Mouse (Mus musculus) CH12.LX (cell line): ENCODE results near the gene Cyfip2. TPM values are rescaled to one million over a fixed set of nuclear protein-coding genes. Genes with fewer than 3 reads are reported as not detected.

Source experiments
- DNase-seq: peaks from one replicate; pipeline ENCODE4 v3.0.0-alpha.2; 2013; ENCODE audit errors: extremely low read depth
- H3K27ac ChIP-seq: 2 replicates; pipeline ENCODE4 v1.5.1; 2012; ENCODE audit warnings: low read depth, mild to moderate bottlenecking, control low read depth, moderate library complexity; ENCODE audit not compliant: insufficient read depth
- H3K27me3 ChIP-seq: replicated peaks from 2 replicates; pipeline ENCODE3; 2012; ENCODE audit warnings: inconsistent platforms
- H3K36me3 ChIP-seq, 2 experiments: replicated peaks in 1 of 2; 2 replicates each; pipeline versions ENCODE3 to v1.6.1; 2012; ENCODE audit warnings: inconsistent platforms in 1 of 2, low read length in 1 of 2, mild to moderate bottlenecking in 1 of 2, mixed read lengths in 1 of 2, moderate library complexity in 1 of 2; ENCODE audit not compliant: control insufficient read depth in 1 of 2, insufficient read depth in 1 of 2
- H3K4me1 ChIP-seq, 2 experiments: 2 replicates each; pipeline ENCODE4 v1.6.1; 2012; ENCODE audit warnings: inconsistent platforms in 1 of 2, moderate library complexity in 1 of 2; ENCODE audit not compliant: insufficient read depth in 2 of 2, control insufficient read depth in 1 of 2
- H3K4me2 ChIP-seq: 2 replicates; pipeline ENCODE4 v1.6.1; 2012; ENCODE audit warnings: low read depth, mild to moderate bottlenecking, control low read depth; ENCODE audit not compliant: poor library complexity, insufficient read depth, severe bottlenecking
- H3K4me3 ChIP-seq, 3 experiments: fragments of 150-350 bp in 1 of 3; sonication (generic) in 1 of 3; replicated peaks in 1 of 3; 2 replicates each; pipeline versions ENCODE3 to v1.5.1; 2011 to 2012; ENCODE audit warnings: low read depth in 2 of 3, low read length in 2 of 3, mild to moderate bottlenecking in 2 of 3, moderate library complexity in 2 of 3, control low read depth in 1 of 3, improper control_type of control experiment in 1 of 3, inconsistent platforms in 1 of 3, mixed read lengths in 1 of 3; ENCODE audit not compliant: poor library complexity in 1 of 3
- H3K79me2 ChIP-seq: replicated peaks from 2 replicates; pipeline ENCODE4 v1.6.1; 2012; ENCODE audit warnings: mild to moderate bottlenecking, moderate library complexity; ENCODE audit not compliant: control insufficient read depth, poor library complexity, insufficient read depth, severe bottlenecking; ENCODE audit errors: extremely low read depth
- H3K9ac ChIP-seq: 2 replicates; pipeline ENCODE4 v1.6.1; 2012; ENCODE audit warnings: low read depth, mild to moderate bottlenecking, control low read depth, moderate library complexity; ENCODE audit not compliant: insufficient read depth
- H3K9me3 ChIP-seq: replicated peaks from 2 replicates; pipeline ENCODE3; 2012; ENCODE audit warnings: low read length, inconsistent platforms, mixed read lengths
- CHD2 ChIP-seq: IDR thresholded peaks from 2 replicates; pipeline ENCODE4 v1.6.1; 2011; ENCODE audit warnings: low read length, improper control_type of control experiment
- CTCF ChIP-seq, 2 experiments: IDR thresholded peaks in 1 of 2; conservative IDR thresholded peaks in 1 of 2; 2 replicates each; pipeline ENCODE4 v1.5.1; 2011 to 2012; ENCODE audit warnings: low read depth in 2 of 2, low read length in 2 of 2, improper control_type of control experiment in 1 of 2, inconsistent platforms in 1 of 2, mild to moderate bottlenecking in 1 of 2, moderate library complexity in 1 of 2
- EP300 ChIP-seq: IDR thresholded peaks from 2 replicates; pipeline ENCODE4 v1.6.1; 2011; ENCODE audit warnings: low read length, improper control_type of control experiment
- GABPA ChIP-seq: IDR thresholded peaks from 2 replicates; pipeline ENCODE4 v1.6.1; 2012; ENCODE audit warnings: low read depth, low read length, improper control_type of control experiment, inconsistent platforms; ENCODE audit not compliant: insufficient replicate concordance
- IRF4 ChIP-seq: IDR thresholded peaks from 2 replicates; pipeline ENCODE4 v1.6.1; 2014; ENCODE audit warnings: low read depth, mild to moderate bottlenecking, inconsistent platforms, low read length, improper control_type of control experiment
- JUN ChIP-seq: IDR thresholded peaks from 2 replicates; pipeline ENCODE4 v1.6.1; 2011; ENCODE audit warnings: low read depth, mild to moderate bottlenecking, low read length, improper control_type of control experiment, moderate library complexity; ENCODE audit not compliant: insufficient read depth
- MAX ChIP-seq: IDR thresholded peaks from 2 replicates; pipeline ENCODE4 v1.6.1; 2011; ENCODE audit warnings: low read length, improper control_type of control experiment
- MAZ ChIP-seq: IDR thresholded peaks from 2 replicates; pipeline ENCODE4 v1.6.1; 2012; ENCODE audit warnings: low read depth, mild to moderate bottlenecking, inconsistent platforms, low read length, improper control_type of control experiment, moderate library complexity
- MEF2A ChIP-seq: IDR thresholded peaks from 2 replicates; pipeline ENCODE4 v1.6.1; 2014; ENCODE audit warnings: low read depth, mild to moderate bottlenecking, inconsistent platforms, low read length, improper control_type of control experiment, borderline replicate concordance
- MXI1 ChIP-seq: IDR thresholded peaks from 2 replicates; pipeline ENCODE4 v1.6.1; 2011; ENCODE audit warnings: mild to moderate bottlenecking, low read depth, low read length, improper control_type of control experiment
- NELFE ChIP-seq: IDR thresholded peaks from 2 replicates; pipeline ENCODE4 v1.6.1; 2011; ENCODE audit warnings: low read depth, low read length, improper control_type of control experiment
- PAX5 ChIP-seq: IDR thresholded peaks from 2 replicates; pipeline ENCODE4 v1.6.1; 2012; ENCODE audit warnings: low read length, inconsistent platforms, mixed read lengths
- POLR2A ChIP-seq: IDR thresholded peaks from 2 replicates; pipeline ENCODE4 v1.6.1; 2011; ENCODE audit warnings: low read depth, mild to moderate bottlenecking, improper control_type of control experiment, low read length
- SIN3A ChIP-seq: IDR thresholded peaks from 2 replicates; pipeline ENCODE4 v1.6.1; 2012; ENCODE audit warnings: low read length, improper control_type of control experiment, inconsistent platforms
- TBP ChIP-seq: conservative IDR thresholded peaks from 2 replicates; pipeline ENCODE4 v1.6.1; 2011; ENCODE audit warnings: low read depth, low read length, improper control_type of control experiment
- TCF12 ChIP-seq: IDR thresholded peaks from 2 replicates; pipeline ENCODE4 v1.6.1; 2014; ENCODE audit warnings: low read depth, mild to moderate bottlenecking, inconsistent platforms, low read length, improper control_type of control experiment
- USF1 ChIP-seq: IDR thresholded peaks from 2 replicates; pipeline ENCODE4 v1.6.1; 2014; ENCODE audit warnings: low read depth, mild to moderate bottlenecking, inconsistent platforms, low read length, improper control_type of control experiment
- USF2 ChIP-seq: conservative IDR thresholded peaks from 2 replicates; pipeline ENCODE4 v1.6.1; 2011; ENCODE audit warnings: low read depth, low read length, improper control_type of control experiment
- ZMIZ1 ChIP-seq: IDR thresholded peaks from 2 replicates; pipeline ENCODE4 v1.6.1; 2012; ENCODE audit warnings: low read depth, mild to moderate bottlenecking, inconsistent platforms, low read length, improper control_type of control experiment
- dilution Hi-C: fragments of 300-500 bp; cut with MboI; formaldehyde crosslinking; loops from 2 replicates; pipeline ENCODE4 v1.14.3; 2020; ENCODE audit warnings: low sequenced_read_pairs; ENCODE audit not compliant: extremely low pct_unique_long_range_greater_than_20kb, extremely low pct_ligation_motif_present
- in situ Hi-C: fragments of 300-500 bp; cut with MboI; formaldehyde crosslinking; loops from 3 replicates; pipeline ENCODE4 v1.14.3; 2019; ENCODE audit warnings: low sequenced_read_pairs, low pct_ligation_motif_present, low pct_unique_long_range_greater_than_20kb, mixed read lengths
- polyA plus RNA-seq: library from polyadenylated mRNA; unstranded; fragments of >175 nt; gene quantifications from 2 replicates; pipeline ENCODE4 v1.2.1, GENCODE M21; 2012; ENCODE audit warnings: low read depth; ENCODE audit not compliant: insufficient read length
- total RNA-seq, 2 experiments: library from RNA; depleted of rRNA; stranded (reverse); fragments of 300-350 nt in 1 of 2; fragments of >200 nt in 1 of 2; gene quantifications; 2 replicates each; pipeline ENCODE4 v1.2.3; 2012 to 2014

Cyfip2 gene
- total and polyA plus RNA-seq, 3 experiments = 40.7 to 194 (median 97.6) TPM

DNA sequence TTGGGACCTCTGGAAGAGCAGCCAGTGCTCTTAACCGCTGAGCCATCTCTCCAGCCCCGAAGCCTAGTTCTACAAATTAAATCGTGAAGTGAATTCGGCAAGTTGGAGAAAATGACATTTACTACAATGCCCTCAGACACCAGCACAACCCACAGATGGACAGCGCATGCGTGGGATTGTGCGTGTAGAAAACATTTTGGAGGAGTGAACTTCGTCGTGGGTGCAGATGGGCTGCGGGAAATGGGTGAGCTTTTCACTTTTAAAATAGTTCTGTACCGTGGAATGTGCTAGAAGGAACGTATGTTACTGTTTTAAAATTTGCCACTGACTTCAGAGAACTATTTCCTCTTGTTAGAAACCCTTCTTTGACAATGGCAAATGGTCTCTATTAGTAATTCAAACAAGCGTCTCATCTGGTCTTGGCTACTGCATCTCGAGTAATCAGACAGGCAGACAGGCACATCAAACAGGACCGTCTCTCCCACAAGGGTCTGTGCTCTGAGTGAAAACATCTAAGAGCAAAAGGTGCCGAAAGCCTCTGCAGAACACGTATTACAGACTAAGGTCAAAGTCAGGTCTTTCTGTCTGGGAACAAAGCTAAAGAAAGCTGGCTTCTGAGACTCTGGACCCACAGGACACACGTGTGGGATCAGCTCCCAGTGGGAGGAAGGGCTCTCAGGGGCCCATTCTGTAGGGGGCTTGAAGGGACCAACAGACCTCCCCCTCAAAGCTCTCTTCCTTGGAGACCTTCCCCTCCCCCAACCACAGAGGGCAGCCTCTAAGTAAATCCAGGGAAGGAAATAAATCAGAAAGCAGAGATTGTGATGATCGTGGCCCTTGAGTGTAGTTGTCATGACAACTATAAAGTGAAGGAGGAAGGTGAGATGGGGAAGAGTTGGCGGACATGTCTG lies 110.8 kb downstream of the Cyfip2 start:
- no peak overlapping the region for H3K4me2 ChIP-seq
- no peak overlapping the region for H3K9ac ChIP-seq
- in situ Hi-C loops = no loop called here
- H3K9me3 ChIP-seq = no peaks in the 10 kb centered on the region
- no peak for DNase-seq
- no peaks in the 10 kb centered on the region for H3K27me3 ChIP-seq
- no peaks in the 10 kb centered on the region for H3K4me1 ChIP-seq
- H3K36me3 ChIP-seq = peaks cover 88 to 97% of the 10 kb centered on the region in 2 experiments
- no peak overlapping the region for H3K27ac ChIP-seq
- no peaks in the 10 kb centered on the region for H3K79me2 ChIP-seq
- no peak for TF ChIP-seq ZMIZ1
- no peak for TF ChIP-seq POLR2A
- TF ChIP-seq PAX5 = no peak
- TF ChIP-seq NELFE = no peak
- no peak for TF ChIP-seq MEF2A
- TF ChIP-seq, all 38 proteins: peak for 0
- dilution Hi-C loops = no loop called here
- no peak overlapping the region for H3K4me3 ChIP-seq

DNA sequence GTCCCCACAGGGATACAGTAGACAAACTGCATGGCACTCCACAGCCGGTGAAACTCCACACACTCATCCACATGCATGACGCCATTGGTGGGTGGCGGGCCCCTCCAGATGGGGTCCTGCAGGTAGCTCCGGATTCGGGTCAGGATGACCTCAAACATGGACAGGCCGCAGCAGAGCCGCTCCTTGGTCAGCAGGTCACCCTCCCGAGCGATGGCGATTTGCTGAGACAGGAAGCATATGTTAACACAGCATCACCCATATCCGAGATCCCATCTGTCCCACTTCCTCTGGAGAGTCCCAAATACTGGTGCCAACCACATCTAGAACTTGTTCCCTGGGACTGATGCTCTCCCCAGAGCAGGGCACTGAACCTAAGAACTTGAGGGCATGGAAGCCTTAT lies 112.0 kb downstream of the Cyfip2 start:
- TF ChIP-seq MEF2A = no peak
- TF ChIP-seq EP300 = no peak
- no peak for TF ChIP-seq MAX
- TF ChIP-seq SIN3A = no peak
- no peak for TF ChIP-seq IRF4
- TF ChIP-seq CTCF (conservative IDR thresholded peaks at IDR 0.05 in 1 of 2, IDR thresholded peaks at IDR 0.05 in 1 of 2; ENCODE audit: low read depth in 2 of 2, low read length in 2 of 2) = no peak
- no peak for TF ChIP-seq MAZ

DNA sequence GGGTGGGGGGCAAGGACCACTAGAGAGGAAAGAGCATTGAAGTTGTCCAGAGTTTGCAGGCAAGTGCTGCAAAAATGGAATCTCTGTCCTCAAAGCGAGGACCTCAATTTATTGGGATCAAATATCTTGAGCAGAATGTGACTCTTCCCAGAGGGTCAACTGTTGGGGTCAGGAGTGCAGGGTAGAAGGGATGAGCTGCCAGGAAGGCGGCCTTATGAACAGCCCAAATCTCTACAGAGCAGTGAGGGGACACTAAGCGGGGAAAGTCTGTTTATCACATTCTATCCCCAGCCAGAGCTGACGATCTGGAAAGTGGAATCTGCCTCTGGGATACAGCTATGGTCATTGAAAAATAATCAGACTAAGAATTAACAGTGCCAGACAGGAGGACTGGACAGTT lies 118.5 kb downstream of the Cyfip2 start:
- no peak overlapping the region for H3K27ac ChIP-seq
- no peaks in the 10 kb centered on the region for H3K27me3 ChIP-seq
- no peak overlapping the region for H3K4me2 ChIP-seq
- in situ Hi-C loops (loop anchor here (10.0 kb wide), 1 partner anchor 159 kb away; no protein-coding TSS in a partner anchor), dilution Hi-C loops (no loop called here)
- H3K4me3 ChIP-seq = no peak overlapping the region
- DNase-seq = no peak
- TF ChIP-seq JUN = no peak
- no peak for TF ChIP-seq GABPA
- no peak for TF ChIP-seq TCF12
- no peak for TF ChIP-seq MXI1
- TF ChIP-seq IRF4 = no peak
- no peak for TF ChIP-seq TBP
- TF ChIP-seq USF2 = no peak
- TF ChIP-seq MEF2A = no peak
- TF ChIP-seq USF1 = no peak
- TF ChIP-seq CHD2 = no peak
- H3K9ac ChIP-seq = no peak overlapping the region
- H3K36me3 ChIP-seq = peaks cover 51 to 67% of the 10 kb centered on the region in 2 experiments
- H3K79me2 ChIP-seq = no peaks in the 10 kb centered on the region
- H3K9me3 ChIP-seq = no peaks in the 10 kb centered on the region
- no peaks in the 10 kb centered on the region for H3K4me1 ChIP-seq

More for the DNA sequence above, 112.0 kb downstream of the Cyfip2 start:
- peaks cover 90 to 97% of the 10 kb centered on the region in 2 experiments for H3K36me3 ChIP-seq
- dilution Hi-C loops (no loop called here), in situ Hi-C loops (no loop called here)
- H3K9me3 ChIP-seq = no peaks in the 10 kb centered on the region
- H3K4me3 ChIP-seq = no peak overlapping the region
- H3K4me2 ChIP-seq = no peak overlapping the region
- no peaks in the 10 kb centered on the region for H3K79me2 ChIP-seq
- no peaks in the 10 kb centered on the region for H3K4me1 ChIP-seq
- no peak for DNase-seq
- H3K27me3 ChIP-seq = no peaks in the 10 kb centered on the region
- H3K27ac ChIP-seq = no peak overlapping the region
- H3K9ac ChIP-seq = no peak overlapping the region
